Mouse (Mus musculus): Measurements from ENCODE around the gene Heatr3. TPM values are rescaled to one million over a fixed set of nuclear protein-coding genes. Genes with fewer than 3 reads are reported as not detected.
A peak's percentile ranks its signal among the peaks of the same experiment; 100 is the strongest.
"Not testable (repeated sequence)": the region's sequence is repeated elsewhere in the genome, so short reads cannot be mapped to it uniquely, and the experiment has no call there.

The Heatr3 gene
- polyA plus RNA-seq, 1 experiment from 2014 or later: 42.6 TPM

GRCm38 (mm10) chr8:88198551-88198944 lies 60.9 kb downstream of the Heatr3 start:
- H3K9me3 ChIP-seq: no peaks in the 10 kb centered on the region
- H3K27me3 ChIP-seq: no peaks in the 10 kb centered on the region
- no peaks in the 10 kb centered on the region for H3K36me3 ChIP-seq
- H3K27ac ChIP-seq: peak overlapping the region; percentile 96
- peak overlapping the region; percentile 95 for H3K4me2 ChIP-seq
- peak overlapping the region; percentile 82 for H3K9ac ChIP-seq
- peaks cover 27% of the 10 kb centered on the region for H3K4me1 ChIP-seq
- peak overlapping the region; percentile 79 for H3K4me3 ChIP-seq
- ATAC-seq (ENCODE audit: borderline replicate concordance, extremely low read depth, low FRiP score, low TSS enrichment): no peak
- WGBS: 0% methylated on average over 10 of the region's 10 CpGs

GRCm38 (mm10) chr8:88198945-88199571 lies 61.4 kb downstream of the Heatr3 start, which contains the start of gene Tent4b:
Gene Tent4b (plus strand): TSS chr8:88199213.
- Histone ChIP-seq H3K9ac (peak within 1 kb of the TSS; percentile 82), H3K9me3 (no peaks in the 10 kb centered on the region), H3K4me2 (peak within 1 kb of the TSS; percentile 95), H3K4me3 (peak within 1 kb of the TSS; percentile 79), H3K36me3 (no peaks in the 10 kb centered on the region), H3K4me1 (peaks cover 31% of the 10 kb centered on the region), H3K27ac (peak within 1 kb of the TSS; percentile 96), H3K27me3 (no peaks in the 10 kb centered on the region)
- WGBS: 0% methylated on average over 72 of the region's 97 CpGs
- ATAC-seq (ENCODE audit: borderline replicate concordance, extremely low read depth, low FRiP score, low TSS enrichment): peak; percentile 97

DNA sequence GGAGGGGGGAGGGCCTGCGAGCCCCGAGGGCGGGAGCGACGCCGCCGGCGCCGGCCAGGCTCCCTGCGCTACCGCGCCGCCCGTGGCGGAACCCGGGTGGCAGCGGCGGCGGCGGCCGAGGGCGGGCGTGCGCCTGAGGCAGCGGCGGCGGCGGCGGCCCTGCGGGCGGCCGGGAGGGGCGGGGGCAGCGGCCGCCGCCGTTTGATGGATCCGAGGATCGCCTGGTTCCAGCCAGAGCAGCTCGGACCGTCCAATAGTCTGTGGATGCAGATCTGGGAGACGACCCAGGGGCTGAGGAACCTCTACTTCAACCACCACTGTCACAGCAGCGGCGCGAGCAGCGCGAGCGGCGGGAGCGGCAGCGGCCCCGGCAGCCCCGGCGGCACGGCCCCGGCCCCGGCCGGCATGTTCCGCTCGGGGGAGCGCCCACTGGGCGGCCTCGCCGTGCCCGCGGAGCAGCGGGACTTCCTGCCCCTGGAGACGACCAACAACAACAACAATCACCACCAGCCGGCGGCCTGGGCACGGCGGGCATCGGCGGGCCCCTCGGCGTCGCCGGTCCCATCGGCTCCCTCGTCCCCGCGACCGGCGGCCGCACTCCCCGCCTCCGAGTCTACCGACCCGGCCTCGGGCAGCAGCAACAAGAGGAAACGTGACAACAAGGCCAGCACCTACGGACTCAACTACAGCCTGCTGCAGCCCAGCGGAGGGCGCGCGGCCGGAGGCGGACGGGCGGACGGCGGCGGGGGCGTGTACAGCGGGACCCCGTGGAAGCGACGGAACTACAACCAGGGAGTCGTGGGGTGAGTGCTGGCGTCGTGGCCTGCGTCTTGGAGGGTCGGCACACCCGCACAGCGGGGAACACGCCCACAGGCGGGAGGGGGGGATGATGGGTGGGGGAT lies 62.3 kb downstream of the Heatr3 start:
- Histone ChIP-seq H3K27me3 (no peaks in the 10 kb centered on the region), H3K9me3 (no peaks in the 10 kb centered on the region), H3K36me3 (peaks cover 2% of the 10 kb centered on the region; the same call in 1 of the 2 replicates), H3K4me2 (peak overlapping the region; percentile 95), H3K9ac (peak overlapping the region; percentile 82), H3K27ac (peak overlapping the region; percentile 96), H3K4me1 (peaks cover 33% of the 10 kb centered on the region), H3K4me3 (peak overlapping the region; percentile 79)
- peak; percentile 60 for ATAC-seq (ENCODE audit: borderline replicate concordance, extremely low read depth, low FRiP score, low TSS enrichment)
- WGBS: under 1% methylated on average over 104 of the region's 117 CpGs

GRCm38 (mm10) chr8:88200724-88201495 lies 63.3 kb downstream of the Heatr3 start:
- Histone ChIP-seq H3K4me2 (peak overlapping the region; percentile 95), H3K4me3 (peak overlapping the region; percentile 79)
- WGBS: 10% methylated on average over 10 of the region's 10 CpGs

GRCm38 (mm10) chr8:88201641-88202040 lies 64.0 kb downstream of the Heatr3 start:
- ATAC-seq (ENCODE audit: borderline replicate concordance, extremely low read depth, low FRiP score, low TSS enrichment): no peak
- Histone ChIP-seq H3K27me3 (no peaks in the 10 kb centered on the region), H3K4me1 (peaks cover 33% of the 10 kb centered on the region), H3K4me2 (peak overlapping the region; percentile 95), H3K9ac (no peak overlapping the region), H3K36me3 (peaks cover 4% of the 10 kb centered on the region; the same call in 1 of the 2 replicates), H3K9me3 (no peaks in the 10 kb centered on the region), H3K27ac (no peak overlapping the region), H3K4me3 (no peak overlapping the region; the same call in 1 of the 2 replicates)
- WGBS: 42% methylated on average over 3 of the region's 3 CpGs

More at GRCm38 (mm10) chr8:88200724-88201495, 63.3 kb downstream of the Heatr3 start:
- ATAC-seq (ENCODE audit: borderline replicate concordance, extremely low read depth, low FRiP score, low TSS enrichment): no peak
- Histone ChIP-seq H3K4me1 (peaks cover 33% of the 10 kb centered on the region), H3K36me3 (peaks cover 4% of the 10 kb centered on the region; the same call in 1 of the 2 replicates), H3K27ac (0 out of 2 replicates have a peak overlapping the region, but pooled peaks have one; percentile 96), H3K9me3 (no peaks in the 10 kb centered on the region), H3K9ac (peak overlapping the region; percentile 82; the same call in 1 of the 2 replicates), H3K27me3 (no peaks in the 10 kb centered on the region)

DNA sequence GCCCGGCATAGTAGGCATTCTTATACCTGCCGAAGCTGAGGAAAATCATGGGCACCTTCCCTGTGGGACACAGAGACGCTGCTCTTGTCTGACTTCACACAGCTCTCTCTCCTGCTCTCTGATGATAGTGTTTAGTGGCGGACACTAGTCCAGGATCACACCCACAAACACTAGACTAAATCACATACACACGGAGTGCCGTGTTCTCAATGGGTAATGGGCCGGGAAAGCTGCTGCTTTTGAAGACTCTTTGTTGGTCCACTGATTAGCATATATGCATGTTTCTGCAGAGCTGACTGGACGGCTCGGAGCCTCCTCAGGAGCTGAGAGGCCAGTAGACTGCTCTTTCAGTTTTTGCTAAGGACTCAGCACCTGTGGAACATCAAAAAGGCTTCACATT lies 68.4 kb downstream of the Heatr3 start:
- H3K36me3 ChIP-seq: peaks cover 9% of the 10 kb centered on the region
- no peaks in the 10 kb centered on the region for H3K9me3 ChIP-seq
- no peak overlapping the region for H3K4me2 ChIP-seq
- H3K4me1 ChIP-seq: peaks cover 21% of the 10 kb centered on the region
- ATAC-seq (ENCODE audit: borderline replicate concordance, extremely low read depth, low FRiP score, low TSS enrichment): no peak
- H3K9ac ChIP-seq: no peak overlapping the region
- no peak overlapping the region for H3K27ac ChIP-seq
- WGBS: 86% methylated on average over 9 of the region's 9 CpGs
- no peak overlapping the region for H3K4me3 ChIP-seq
- H3K27me3 ChIP-seq: no peaks in the 10 kb centered on the region

GRCm38 (mm10) chr8:88207121-88207821 lies 69.6 kb downstream of the Heatr3 start:
- no peak overlapping the region for H3K4me3 ChIP-seq
- H3K4me1 ChIP-seq: 0 out of 2 replicates have a peak, but pooled peaks cover 10% of the 10 kb centered on the region
- H3K9me3 ChIP-seq: no peaks in the 10 kb centered on the region
- no peaks in the 10 kb centered on the region for H3K27me3 ChIP-seq
- H3K27ac ChIP-seq: no peak overlapping the region
- no peak overlapping the region for H3K9ac ChIP-seq
- H3K4me2 ChIP-seq: no peak overlapping the region
- 87% methylated on average over 7 of the region's 7 CpGs for WGBS
- ATAC-seq (ENCODE audit: borderline replicate concordance, extremely low read depth, low FRiP score, low TSS enrichment): no peak
- H3K36me3 ChIP-seq: peaks cover 9% of the 10 kb centered on the region

DNA sequence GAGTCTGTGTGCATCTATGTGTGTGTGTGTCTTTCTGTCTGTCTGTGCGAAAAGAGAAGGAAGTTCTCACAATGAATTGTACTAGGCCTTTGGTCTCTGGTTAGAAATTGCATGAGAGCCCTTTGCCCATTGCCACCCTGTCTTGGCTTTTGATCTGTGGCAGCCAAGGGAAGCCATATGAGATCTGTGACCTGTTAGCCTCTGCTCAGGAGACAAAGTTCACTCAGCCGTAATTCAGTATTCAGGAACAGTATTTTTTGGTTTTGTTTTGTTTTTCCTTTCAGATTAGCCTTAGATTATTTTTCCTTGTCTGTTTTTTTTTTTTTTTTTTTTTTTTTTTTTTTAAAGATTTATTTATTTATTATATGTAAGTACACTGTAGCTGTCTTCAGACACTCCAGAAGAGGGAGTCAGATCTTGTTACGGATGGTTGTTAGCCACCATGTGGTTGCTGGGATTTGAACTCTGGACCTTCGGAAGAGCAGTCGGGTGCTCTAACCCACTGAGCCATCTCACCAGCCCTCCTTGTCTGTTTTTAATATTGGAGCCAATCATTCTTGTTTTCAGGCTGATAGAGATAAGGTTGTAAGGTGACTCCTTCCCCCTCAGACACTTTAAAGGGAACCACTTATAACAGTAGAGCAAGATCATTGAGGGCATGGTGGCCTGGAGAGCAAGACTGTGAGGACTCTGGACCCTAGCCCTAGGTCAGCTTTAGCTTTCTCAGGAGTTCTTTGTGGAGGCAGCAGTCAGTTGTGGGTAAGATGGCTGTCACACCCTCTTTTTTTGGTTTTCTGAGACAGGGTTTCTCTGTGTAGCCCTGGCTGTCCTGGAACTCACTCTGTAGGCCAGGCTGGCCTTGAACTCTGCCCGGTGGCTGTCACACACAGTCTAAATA lies 72.5 kb downstream of the Heatr3 start:
- not testable (repeated sequence) for H3K27ac ChIP-seq; H3K36me3 ChIP-seq; H3K27me3 ChIP-seq; H3K9ac ChIP-seq; ATAC-seq (ENCODE audit: borderline replicate concordance, extremely low read depth, low FRiP score, low TSS enrichment); H3K9me3 ChIP-seq; H3K4me3 ChIP-seq; H3K4me2 ChIP-seq; H3K4me1 ChIP-seq
- 82% methylated on average over 5 of the region's 6 CpGs for WGBS

- Histone ChIP-seq H3K27ac (no peak overlapping the region), H3K9ac (no peak overlapping the region), H3K27me3 (no peaks in the 10 kb centered on the region), H3K4me1 (peaks cover 9% of the 10 kb centered on the region; the same call in 1 of the 2 replicates), H3K4me3 (no peak overlapping the region), H3K4me2 (no peak overlapping the region), H3K9me3 (no peaks in the 10 kb centered on the region), H3K36me3 (no peaks in the 10 kb centered on the region)
- 41% methylated on average over 4 of the region's 4 CpGs for WGBS
- ATAC-seq (ENCODE audit: borderline replicate concordance, extremely low read depth, low FRiP score, low TSS enrichment): peak; percentile 42; the same call in 1 of the 2 replicates
Measured at GRCm38 (mm10) chr8:88221353-88221752, 83.7 kb downstream of the Heatr3 start.

Data from lung, embryonic 15.5 days (tissue).